In the genomic region with DNA sequence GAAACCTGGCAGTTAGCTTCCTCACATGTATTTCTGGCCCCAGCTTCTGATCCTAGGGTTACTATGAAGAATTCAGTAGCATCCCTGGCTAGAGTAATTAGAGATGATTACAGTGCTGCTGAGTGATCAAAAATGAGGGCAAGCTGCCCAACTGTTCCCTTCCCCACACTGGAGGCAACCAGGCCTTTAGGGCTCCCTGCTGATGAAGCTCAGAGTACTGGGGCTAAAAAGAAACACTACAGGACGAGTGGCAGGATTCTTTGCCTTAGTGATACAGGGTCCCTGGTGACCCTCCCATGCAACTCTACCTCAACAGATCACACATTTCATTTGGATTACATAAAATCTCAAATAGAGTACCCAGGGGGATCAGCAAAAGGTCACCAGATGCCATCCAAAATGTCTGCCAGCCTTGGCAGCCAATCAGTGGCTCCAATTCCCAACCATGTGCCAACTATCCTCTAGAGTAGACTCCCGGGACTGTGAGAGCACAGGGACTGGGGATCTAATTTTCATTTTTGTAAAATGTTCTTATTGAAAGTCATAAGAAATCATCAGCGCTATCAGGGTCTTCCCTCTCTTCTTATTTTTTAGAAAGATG, we compare ENCODE assay signal across 21 mouse cellular contexts. TPM values are rescaled to one million over a fixed set of nuclear protein-coding genes. Genes with fewer than 3 reads are reported as not detected.
A peak's percentile ranks its signal among the peaks of the same experiment; 100 is the strongest.
DNase-seq lines count a peak whose midpoint lies in the region; ATAC-seq and TF ChIP-seq lines count a peak whose summit lies in the region.
"Had no signal": no experiment of that assay in that cellular context is flagged by ENCODE, and none has a peak within 500 bp of the region (broad histone marks: within the 10 kb centered on the region; RNA-seq: fewer than 3 reads in every experiment).

No protein-coding gene starts in this region.

- H3K4me2 ChIP-seq in midbrain, embryonic 14.5 days (ENCODE audit: low read length): no peak overlapping the region
- no peak overlapping the region for H3K4me2 ChIP-seq in midbrain, embryonic 16.5 days (ENCODE audit: low read length)
- no peak overlapping the region for H3K4me2 ChIP-seq in kidney, embryonic 14.5 days (replicated peaks; ENCODE audit: low read depth, low read length)
- no peak overlapping the region for H3K4me2 ChIP-seq in liver, postnatal 0 days (ENCODE audit: low read depth, low read length)
- H3K4me2 ChIP-seq: embryonic facial prominence, embryonic 13.5 days; intestine, embryonic 15.5 days; limb, embryonic 13.5 days; neural tube, embryonic 15.5 days had no signal

- H3K27me3 ChIP-seq in midbrain, embryonic 14.5 days (ENCODE audit: control insufficient read depth, insufficient read depth, low read length): no peaks in the 10 kb centered on the region
- no peaks in the 10 kb centered on the region for H3K27me3 ChIP-seq in midbrain, embryonic 16.5 days (ENCODE audit: control insufficient read depth, insufficient read depth, low read depth, low read length)
- no peaks in the 10 kb centered on the region for H3K27me3 ChIP-seq in kidney, embryonic 14.5 days (ENCODE audit: control insufficient read depth, insufficient read depth, low read length)
- H3K27me3 ChIP-seq in liver, postnatal 0 days (ENCODE audit: insufficient read depth, low read length): no peaks in the 10 kb centered on the region
- H3K27me3 ChIP-seq: embryonic facial prominence, embryonic 13.5 days; intestine, embryonic 15.5 days; limb, embryonic 13.5 days; neural tube, embryonic 15.5 days had no signal

- peak; percentile 43 for DNase-seq in adrenal gland, postnatal 10 days
- DNase-seq in adrenal gland, adult 8-10 months: no peak
- peak; percentile 3 for DNase-seq in midbrain, embryonic 14.5 days
- peak; percentile 85 to 88 for DNase-seq in cerebellum, postnatal 10 days
- peak; percentile 43 to 66 for DNase-seq in gastrocnemius, postnatal 36 days
- DNase-seq in liver, postnatal 0 days: no peak
- DNase-seq: heart, adult 2 months; heart, postnatal 14 days; kidney, postnatal 10 days; layer of hippocampus, postnatal 36 days; lung, adult 18-20 months; right cerebral cortex, postnatal 14 days; thymus, adult 18-20 months had no signal

- intact Hi-C loops in gastrocnemius, postnatal 36 days (cut with DNase I): no loop called here

- no peaks in the 10 kb centered on the region for H3K36me3 ChIP-seq in midbrain, embryonic 14.5 days (ENCODE audit: control insufficient read depth, insufficient read depth, low read length)
- H3K36me3 ChIP-seq in midbrain, embryonic 16.5 days (ENCODE audit: control insufficient read depth, insufficient read depth, low read length): no peaks in the 10 kb centered on the region
- no peaks in the 10 kb centered on the region for H3K36me3 ChIP-seq in kidney, embryonic 14.5 days (ENCODE audit: control insufficient read depth, insufficient read depth, low read length)
- no peaks in the 10 kb centered on the region for H3K36me3 ChIP-seq in liver, postnatal 0 days (replicated peaks; ENCODE audit: insufficient read depth, low read length)
- H3K36me3 ChIP-seq: embryonic facial prominence, embryonic 13.5 days; intestine, embryonic 15.5 days; limb, embryonic 13.5 days; neural tube, embryonic 15.5 days had no signal

- H3K4me1 ChIP-seq in midbrain, embryonic 14.5 days (ENCODE audit: control insufficient read depth, insufficient read depth, low read length): no peaks in the 10 kb centered on the region
- no peaks in the 10 kb centered on the region for H3K4me1 ChIP-seq in midbrain, embryonic 16.5 days (ENCODE audit: control insufficient read depth, insufficient read depth, low read length)
- no peaks in the 10 kb centered on the region for H3K4me1 ChIP-seq in kidney, embryonic 14.5 days (ENCODE audit: control insufficient read depth, insufficient read depth, low read length)
- H3K4me1 ChIP-seq in liver, postnatal 0 days (ENCODE audit: insufficient read depth): no peaks in the 10 kb centered on the region
- H3K4me1 ChIP-seq: embryonic facial prominence, embryonic 13.5 days; intestine, embryonic 15.5 days; limb, embryonic 13.5 days; neural tube, embryonic 15.5 days had no signal

- 72% methylated on average over 3 of the region's 3 CpGs for WGBS in midbrain, embryonic 14.5 days
- WGBS in midbrain, embryonic 16.5 days: 68% methylated on average over 3 of the region's 3 CpGs
- 85% methylated on average over 3 of the region's 3 CpGs for WGBS in kidney, embryonic 14.5 days
- 69% methylated on average over 3 of the region's 3 CpGs for WGBS in liver, postnatal 0 days (ENCODE audit: insufficient replicate concordance)

- no peak for TF ChIP-seq CTCF in liver, postnatal 0 days (IDR thresholded peaks at IDR 0.05; ENCODE audit: low read depth)

- H3K9me3 ChIP-seq in midbrain, embryonic 14.5 days (ENCODE audit: control insufficient read depth, low read length): no peaks in the 10 kb centered on the region
- no peaks in the 10 kb centered on the region for H3K9me3 ChIP-seq in midbrain, embryonic 16.5 days (replicated peaks; ENCODE audit: control insufficient read depth, low read length, poor library complexity, severe bottlenecking)
- 0 out of 2 replicates have a peak, but pooled peaks cover 3% of the 10 kb centered on the region for H3K9me3 ChIP-seq in kidney, embryonic 14.5 days (ENCODE audit: control insufficient read depth, low read length)
- H3K9me3 ChIP-seq in liver, postnatal 0 days (ENCODE audit: low read length): no peaks in the 10 kb centered on the region
- H3K9me3 ChIP-seq: embryonic facial prominence, embryonic 13.5 days; intestine, embryonic 15.5 days; limb, embryonic 13.5 days; neural tube, embryonic 15.5 days had no signal

- no peak overlapping the region for H3K4me3 ChIP-seq in midbrain, embryonic 14.5 days (replicated peaks; ENCODE audit: low read depth, low read length)
- no peak overlapping the region for H3K4me3 ChIP-seq in midbrain, embryonic 16.5 days (ENCODE audit: low read depth, low read length)
- H3K4me3 ChIP-seq in kidney, embryonic 14.5 days (ENCODE audit: low read length): no peak overlapping the region
- no peak overlapping the region for H3K4me3 ChIP-seq in liver, postnatal 0 days (ENCODE audit: low read depth, low read length)
- H3K4me3 ChIP-seq: embryonic facial prominence, embryonic 13.5 days; heart, adult 2 months; intestine, embryonic 15.5 days; limb, embryonic 13.5 days; neural tube, embryonic 15.5 days had no signal

- no peak for TF ChIP-seq EP300 in liver, postnatal 0 days (IDR thresholded peaks at IDR 0.05; ENCODE audit: low read depth)

- no peak for ATAC-seq in midbrain, embryonic 14.5 days (ENCODE audit: low FRiP score, low TSS enrichment)
- ATAC-seq in midbrain, embryonic 16.5 days: no peak
- no peak for ATAC-seq in kidney, embryonic 14.5 days (ENCODE audit: low FRiP score, low TSS enrichment)
- no peak for ATAC-seq in liver, postnatal 0 days
- ATAC-seq: forebrain, embryonic 16.5 days; intestine, embryonic 15.5 days had no signal

- H3K9ac ChIP-seq in midbrain, embryonic 14.5 days (replicated peaks; ENCODE audit: low read length): no peak overlapping the region
- no peak overlapping the region for H3K9ac ChIP-seq in midbrain, embryonic 16.5 days (ENCODE audit: low read depth, low read length)
- no peak overlapping the region for H3K9ac ChIP-seq in kidney, embryonic 14.5 days (ENCODE audit: low read depth, low read length)
- H3K9ac ChIP-seq in liver, postnatal 0 days (replicated peaks): no peak overlapping the region
- H3K9ac ChIP-seq: embryonic facial prominence, embryonic 13.5 days; intestine, embryonic 15.5 days; limb, embryonic 13.5 days; neural tube, embryonic 15.5 days had no signal

- no peak overlapping the region for H3K27ac ChIP-seq in midbrain, embryonic 14.5 days (replicated peaks; ENCODE audit: low read depth, low read length)
- H3K27ac ChIP-seq in midbrain, embryonic 16.5 days (ENCODE audit: low read length): no peak overlapping the region
- H3K27ac ChIP-seq in kidney, embryonic 14.5 days (ENCODE audit: low read depth, low read length): no peak overlapping the region
- H3K27ac ChIP-seq in liver, postnatal 0 days (ENCODE audit: low read depth): no peak overlapping the region
- H3K27ac ChIP-seq: embryonic facial prominence, embryonic 13.5 days; heart, adult 2 months; intestine, embryonic 15.5 days; limb, embryonic 13.5 days; neural tube, embryonic 15.5 days had no signal

RNA-seq across cellular contexts. Expression of gene Gm12695, which starts 11.9 kb away (rescaled TPM):
- total RNA-seq in adrenal gland, postnatal 10 days (2021): not detected
- total RNA-seq in adrenal gland, adult 8-10 months (2022): not detected
- not detected in 2 replicates for polyA plus RNA-seq in midbrain, embryonic 14.5 days (2014; fragmentation: Nextera tagmentation; extraction: Ambion mirVana)
- polyA plus RNA-seq in midbrain, embryonic 16.5 days (2015; fragmentation: Nextera tagmentation; extraction: Ambion mirVana): not detected in 2 replicates
- not detected for total RNA-seq in gastrocnemius, postnatal 36 days (2021)
- polyA plus RNA-seq in kidney, embryonic 14.5 days (2014; fragmentation: Nextera tagmentation; extraction: Ambion mirVana): not detected in 2 replicates
- polyA plus RNA-seq in liver, postnatal 0 days (2015; fragmentation: Nextera tagmentation; extraction: Ambion mirVana): not detected in 2 replicates
- total RNA-seq: heart, adult 2 months; heart, postnatal 14 days; layer of hippocampus, postnatal 36 days; monocyte, adult 5-6 weeks had no signal
- polyA plus RNA-seq: embryonic facial prominence, embryonic 13.5 days; intestine, embryonic 15.5 days; limb, embryonic 13.5 days; neural tube, embryonic 15.5 days had no signal

Comparison
In these comparisons a context has a peak if more than half of its experiments do, and no peak if none do; other contexts are left out.
1. DNase-seq: peak in adrenal gland, postnatal 10 days (single experiment), midbrain, embryonic 14.5 days (single experiment), cerebellum, postnatal 10 days (2 of 2) and gastrocnemius, postnatal 36 days (2 of 2); none in adrenal gland, adult 8-10 months (single experiment) and liver, postnatal 0 days (single experiment).